Mouse (Mus musculus): ENCODE measurements around the gene Slc2a4. TPM values are rescaled to one million over a fixed set of nuclear protein-coding genes. Genes with fewer than 3 reads are reported as not detected.

The Slc2a4 gene
- polyA plus RNA-seq, 1 experiment = 2.7 TPM

DNA sequence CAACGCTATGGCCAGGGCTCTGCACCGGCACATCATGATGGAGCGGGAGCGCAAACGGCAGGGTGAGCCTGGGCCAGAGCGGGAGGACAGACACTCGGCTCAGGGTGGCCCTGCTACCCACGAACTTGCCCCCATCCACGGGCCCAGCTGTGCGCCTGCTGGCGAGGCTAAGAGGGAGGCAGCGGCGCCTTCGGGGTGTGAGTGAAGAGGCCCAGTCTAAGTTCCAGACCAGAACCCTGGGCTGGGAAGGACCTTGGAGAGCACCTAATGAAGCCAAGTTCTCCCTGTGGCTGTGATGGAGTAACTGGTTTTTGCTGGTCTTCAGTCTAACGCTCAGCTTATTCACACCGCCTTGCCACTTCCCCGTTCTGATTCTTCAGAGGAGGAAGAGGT, 33.6 kb downstream of the Slc2a4 start:
- Histone ChIP-seq H3K36me3 (ENCODE audit: control insufficient read depth, insufficient read depth, low read length, poor library complexity, severe bottlenecking) (peaks cover 40% of the 10 kb centered on the region), H3K9ac (ENCODE audit: low read depth, poor library complexity, severe bottlenecking) (peak overlapping the region; percentile 71), H3K4me1 (ENCODE audit: control insufficient read depth, insufficient read depth, low read length) (peaks cover 2% of the 10 kb centered on the region), H3K4me3 (ENCODE audit: low read depth, low read length) (peak overlapping the region; percentile 81), H3K27me3 (ENCODE audit: control insufficient read depth, insufficient read depth, low read length, poor library complexity, severe bottlenecking) (no peaks in the 10 kb centered on the region), H3K27ac (ENCODE audit: insufficient read depth, low read length) (no peak overlapping the region; the same call in 1 of the 2 replicates), H3K9me3 (replicated peaks; ENCODE audit: control insufficient read depth, insufficient read depth, low read length, poor library complexity, severe bottlenecking) (no peaks in the 10 kb centered on the region)
- TF ChIP-seq EP300 (IDR thresholded peaks at IDR 0.05; ENCODE audit: insufficient read depth, low read depth, low read length) (no peak), POLR2A (IDR thresholded peaks at IDR 0.05; ENCODE audit: insufficient read depth, low read length) (no peak), CTCF (IDR thresholded peaks at IDR 0.05; ENCODE audit: low read depth, low read length) (no peak)

- Histone ChIP-seq H3K9ac (ENCODE audit: low read depth, poor library complexity, severe bottlenecking) (peak within 1 kb of the TSS; percentile 71), H3K36me3 (ENCODE audit: control insufficient read depth, insufficient read depth, low read length, poor library complexity, severe bottlenecking) (peaks cover 38% of the 10 kb centered on the region), H3K9me3 (replicated peaks; ENCODE audit: control insufficient read depth, insufficient read depth, low read length, poor library complexity, severe bottlenecking) (no peaks in the 10 kb centered on the region), H3K4me3 (ENCODE audit: low read depth, low read length) (peak within 1 kb of the TSS; percentile 83), H3K27me3 (ENCODE audit: control insufficient read depth, insufficient read depth, low read length, poor library complexity, severe bottlenecking) (no peaks in the 10 kb centered on the region), H3K27ac (ENCODE audit: insufficient read depth, low read length) (no peak within 1 kb of the TSS; the same call in 1 of the 2 replicates), H3K4me1 (ENCODE audit: control insufficient read depth, insufficient read depth, low read length) (no peaks in the 10 kb centered on the region)
- TF ChIP-seq CTCF (IDR thresholded peaks at IDR 0.05; ENCODE audit: low read depth, low read length) (no peak), EP300 (IDR thresholded peaks at IDR 0.05; ENCODE audit: insufficient read depth, low read depth, low read length) (no peak), POLR2A (IDR thresholded peaks at IDR 0.05; ENCODE audit: insufficient read depth, low read length) (no peak)
These were observed 34.2 kb downstream of the Slc2a4 start, which contains the start of gene Gps2 for GRCm38 (mm10) chr11:69913554-69914371. TSS of gene Gps2 (plus strand) at chr11:69913888.

- TF ChIP-seq POLR2A (IDR thresholded peaks at IDR 0.05; ENCODE audit: insufficient read depth, low read length) (no peak), EP300 (IDR thresholded peaks at IDR 0.05; ENCODE audit: insufficient read depth, low read depth, low read length) (no peak), CTCF (IDR thresholded peaks at IDR 0.05; ENCODE audit: low read depth, low read length) (no peak)
- Histone ChIP-seq H3K36me3 (ENCODE audit: control insufficient read depth, insufficient read depth, low read length, poor library complexity, severe bottlenecking) (peaks cover 38% of the 10 kb centered on the region), H3K4me1 (ENCODE audit: control insufficient read depth, insufficient read depth, low read length) (no peaks in the 10 kb centered on the region), H3K9me3 (replicated peaks; ENCODE audit: control insufficient read depth, insufficient read depth, low read length, poor library complexity, severe bottlenecking) (no peaks in the 10 kb centered on the region), H3K27ac (ENCODE audit: insufficient read depth, low read length) (no peak overlapping the region), H3K9ac (ENCODE audit: low read depth, poor library complexity, severe bottlenecking) (peak overlapping the region; percentile 71), H3K4me3 (ENCODE audit: low read depth, low read length) (peak overlapping the region; percentile 83), H3K27me3 (ENCODE audit: control insufficient read depth, insufficient read depth, low read length, poor library complexity, severe bottlenecking) (no peaks in the 10 kb centered on the region)
These were observed 35.1 kb downstream of the Slc2a4 start for GRCm38 (mm10) chr11:69912716-69913530.

DNA sequence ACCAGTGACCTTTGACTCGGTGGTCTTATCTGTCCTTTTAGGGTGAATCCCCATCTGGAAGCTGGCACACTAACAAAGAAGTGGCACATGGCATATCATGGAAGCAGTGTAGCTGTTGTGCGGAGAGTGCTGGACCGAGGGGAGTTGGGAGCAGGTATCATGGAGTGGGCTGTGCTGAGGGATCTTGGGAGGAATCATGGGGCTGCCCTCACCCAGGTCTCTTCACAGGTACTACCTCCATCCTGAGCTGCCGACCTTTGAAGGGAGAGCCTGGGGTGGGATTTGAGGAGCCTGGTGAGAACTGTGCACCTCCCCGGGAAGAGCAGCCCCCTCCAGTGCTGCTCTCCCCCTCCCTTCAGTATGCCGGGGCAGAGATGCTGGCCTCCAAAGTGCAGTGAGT, 36.3 kb downstream of the Slc2a4 start:
- H3K4me3 ChIP-seq (ENCODE audit: low read depth, low read length) = no peak overlapping the region
- no peak overlapping the region for H3K9ac ChIP-seq (ENCODE audit: low read depth, poor library complexity, severe bottlenecking)
- H3K4me1 ChIP-seq (ENCODE audit: control insufficient read depth, insufficient read depth, low read length) = no peaks in the 10 kb centered on the region
- no peak for TF ChIP-seq CTCF (IDR thresholded peaks at IDR 0.05; ENCODE audit: low read depth, low read length)
- TF ChIP-seq EP300 (IDR thresholded peaks at IDR 0.05; ENCODE audit: insufficient read depth, low read depth, low read length) = no peak
- TF ChIP-seq POLR2A (IDR thresholded peaks at IDR 0.05; ENCODE audit: insufficient read depth, low read length) = no peak
- peaks cover 37% of the 10 kb centered on the region for H3K36me3 ChIP-seq (ENCODE audit: control insufficient read depth, insufficient read depth, low read length, poor library complexity, severe bottlenecking)
- no peak overlapping the region for H3K27ac ChIP-seq (ENCODE audit: insufficient read depth, low read length)
- no peaks in the 10 kb centered on the region for H3K9me3 ChIP-seq (replicated peaks; ENCODE audit: control insufficient read depth, insufficient read depth, low read length, poor library complexity, severe bottlenecking)
- H3K27me3 ChIP-seq (ENCODE audit: control insufficient read depth, insufficient read depth, low read length, poor library complexity, severe bottlenecking) = no peaks in the 10 kb centered on the region

DNA sequence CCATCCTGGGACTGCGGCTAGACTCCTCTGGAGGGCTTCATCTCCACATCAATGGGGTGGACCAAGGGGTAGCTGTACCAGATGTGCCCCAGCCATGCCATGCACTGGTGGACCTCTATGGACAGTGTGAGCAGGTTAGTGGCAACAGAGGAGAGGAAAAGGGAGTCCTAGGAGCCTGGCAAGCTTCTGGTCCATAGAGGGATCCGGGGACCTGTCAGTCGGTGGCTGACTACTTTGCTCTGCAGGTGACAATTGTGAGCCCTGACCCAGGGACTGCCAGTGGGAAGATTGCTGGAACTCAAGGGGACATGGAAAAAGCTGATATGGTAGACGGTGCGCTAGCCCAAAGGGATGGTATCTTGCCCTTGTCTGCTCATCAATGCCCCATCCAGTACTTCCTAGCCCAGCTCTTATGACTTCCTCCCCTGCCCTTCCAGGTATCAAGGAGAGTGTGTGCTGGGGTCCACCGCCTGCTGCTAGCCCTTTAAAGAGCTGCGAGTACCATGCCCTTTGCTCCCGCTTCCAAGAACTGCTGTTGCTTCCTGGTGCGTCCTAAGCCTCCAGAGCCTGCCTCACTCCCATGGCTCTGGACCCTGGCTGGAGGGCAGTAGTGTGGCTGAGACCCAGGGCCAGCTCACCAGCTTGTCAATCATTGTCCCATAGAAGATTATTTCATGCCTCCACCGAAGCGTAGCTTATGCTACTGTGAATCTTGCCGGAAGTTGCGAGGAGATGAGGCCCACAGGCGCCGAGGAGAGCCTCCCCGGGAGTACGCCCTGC, 37.0 kb downstream of the Slc2a4 start:
- Histone ChIP-seq H3K4me3 (ENCODE audit: low read depth, low read length) (no peak overlapping the region), H3K9me3 (replicated peaks; ENCODE audit: control insufficient read depth, insufficient read depth, low read length, poor library complexity, severe bottlenecking) (no peaks in the 10 kb centered on the region), H3K27me3 (ENCODE audit: control insufficient read depth, insufficient read depth, low read length, poor library complexity, severe bottlenecking) (no peaks in the 10 kb centered on the region), H3K4me1 (ENCODE audit: control insufficient read depth, insufficient read depth, low read length) (no peaks in the 10 kb centered on the region), H3K36me3 (ENCODE audit: control insufficient read depth, insufficient read depth, low read length, poor library complexity, severe bottlenecking) (peaks cover 31% of the 10 kb centered on the region), H3K9ac (ENCODE audit: low read depth, poor library complexity, severe bottlenecking) (no peak overlapping the region), H3K27ac (ENCODE audit: insufficient read depth, low read length) (no peak overlapping the region)
- TF ChIP-seq POLR2A (IDR thresholded peaks at IDR 0.05; ENCODE audit: insufficient read depth, low read length) = no peak
- no peak for TF ChIP-seq CTCF (IDR thresholded peaks at IDR 0.05; ENCODE audit: low read depth, low read length)
- no peak for TF ChIP-seq EP300 (IDR thresholded peaks at IDR 0.05; ENCODE audit: insufficient read depth, low read depth, low read length)
